Mouse (Mus musculus): ENCODE measurements at regions not wholly inside any gene's neighbourhood (a gene's known extent, or its start where the extent isn't known, plus 50 kb on each side); places are given as distances from the start of the nearest gene placed in this dataset.

GRCm38 (mm10) chr8:127885211-127885610 is 473.2 kb upstream of the Nrp1 start:
- intact Hi-C loops (cut with DNase I): no loop called here
- DNase-seq: no peak

DNA sequence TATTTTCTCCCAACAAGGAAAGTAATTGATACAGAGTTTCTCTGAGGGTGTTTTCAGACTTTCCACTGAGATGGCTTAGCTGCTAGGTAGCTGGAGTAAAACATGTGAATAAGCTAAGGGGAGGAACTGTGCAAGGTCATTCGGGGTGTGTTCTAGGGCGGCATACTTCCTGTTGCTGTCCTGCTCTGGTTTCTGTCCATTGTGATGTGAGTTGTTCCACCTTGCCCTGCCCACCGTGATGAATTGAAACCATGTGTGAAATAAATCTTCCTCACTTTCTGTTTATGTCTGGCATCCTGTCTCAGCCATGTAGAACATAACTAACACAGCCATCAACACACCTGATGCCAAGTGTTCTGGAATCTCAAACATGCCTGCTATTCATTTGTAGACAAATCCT is 472.6 kb upstream of the Nrp1 start:
- intact Hi-C loops (cut with DNase I): no loop called here
- no peak for DNase-seq

- intact Hi-C loops (cut with DNase I): no loop called here
- DNase-seq: no peak
Measured at GRCm38 (mm10) chr8:127890729-127891128, 467.7 kb upstream of the Nrp1 start.

DNA sequence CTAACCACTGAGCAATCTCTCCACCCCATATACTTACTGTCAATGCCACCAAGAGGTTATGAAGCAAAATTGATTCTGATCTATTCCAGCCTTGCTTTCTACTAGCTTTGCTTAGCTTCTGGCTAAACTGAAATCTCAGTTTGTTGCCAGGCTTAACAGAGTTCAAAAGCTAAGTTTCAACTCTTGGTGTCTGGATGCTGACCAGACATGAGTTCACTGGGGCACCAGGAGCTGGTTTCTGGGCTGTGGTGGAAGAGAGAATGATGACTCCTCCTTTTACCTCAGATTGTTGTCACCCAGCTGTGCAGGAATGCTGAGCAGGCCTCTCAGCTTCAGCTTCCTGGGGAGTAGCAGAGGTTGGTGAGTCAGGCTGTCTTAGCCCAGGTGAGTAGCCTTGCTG is 464.1 kb upstream of the Nrp1 start:
- intact Hi-C loops (cut with DNase I): no loop called here
- no peak for DNase-seq

DNA sequence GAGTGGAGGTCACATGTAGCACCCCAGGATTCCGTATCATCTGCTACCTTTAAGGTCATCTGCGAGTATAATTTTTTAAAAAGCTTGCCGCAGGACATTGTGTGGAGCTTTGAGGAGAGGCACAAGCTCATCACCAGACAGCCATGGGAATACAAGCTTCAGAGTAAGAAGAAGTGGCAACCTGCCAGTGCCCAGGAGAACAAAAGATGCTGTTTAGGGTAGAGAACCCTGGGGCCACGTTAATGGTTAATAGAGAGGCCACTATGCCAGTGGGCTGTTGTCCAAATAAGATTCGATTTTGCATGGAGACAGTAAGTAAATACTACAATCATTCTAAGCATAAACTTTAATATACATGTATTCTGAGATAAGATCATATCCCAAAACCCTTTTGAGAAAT is 450.0 kb upstream of the Nrp1 start:
- no peak for DNase-seq
- intact Hi-C loops (cut with DNase I): no loop called here

GRCm38 (mm10) chr8:127909580-127909979 is 448.8 kb upstream of the Nrp1 start:
- intact Hi-C loops (cut with DNase I): no loop called here
- no peak for DNase-seq

DNA sequence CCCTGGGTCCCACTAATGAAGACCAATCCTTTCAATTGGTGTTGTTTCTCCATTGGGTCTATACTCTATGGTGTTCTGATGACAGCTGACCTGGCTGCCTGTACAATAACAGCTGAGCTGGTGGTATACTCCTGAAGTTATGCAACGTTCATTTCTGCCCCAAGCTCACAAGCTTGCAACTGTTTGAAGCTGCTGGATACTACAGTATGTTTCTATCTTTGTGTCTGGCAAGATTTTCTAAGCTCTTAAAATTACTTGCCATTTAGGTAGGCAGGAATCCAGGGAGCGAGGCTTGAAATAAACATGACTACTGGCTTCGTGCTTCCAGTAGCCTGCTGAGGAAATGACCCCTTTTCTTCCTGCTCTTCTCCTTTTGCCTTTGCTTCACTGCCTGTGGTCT is 444.3 kb upstream of the Nrp1 start:
- DNase-seq: peak; percentile 7 to 40
- intact Hi-C loops (cut with DNase I): no loop called here

- intact Hi-C loops (cut with DNase I): loop anchor here (5.0 kb wide), 1 partner anchor 442 kb away; the partner anchor contains the start of gene Nrp1
- DNase-seq: no peak
Measured at GRCm38 (mm10) chr8:127914914-127915313, 443.5 kb upstream of the Nrp1 start.

- intact Hi-C loops (cut with DNase I): loop anchor here (5.0 kb wide), 1 partner anchor 442 kb away; the partner anchor contains the start of gene Nrp1
- no peak for DNase-seq
Measured at GRCm38 (mm10) chr8:127915591-127916028, 442.8 kb upstream of the Nrp1 start.

DNA sequence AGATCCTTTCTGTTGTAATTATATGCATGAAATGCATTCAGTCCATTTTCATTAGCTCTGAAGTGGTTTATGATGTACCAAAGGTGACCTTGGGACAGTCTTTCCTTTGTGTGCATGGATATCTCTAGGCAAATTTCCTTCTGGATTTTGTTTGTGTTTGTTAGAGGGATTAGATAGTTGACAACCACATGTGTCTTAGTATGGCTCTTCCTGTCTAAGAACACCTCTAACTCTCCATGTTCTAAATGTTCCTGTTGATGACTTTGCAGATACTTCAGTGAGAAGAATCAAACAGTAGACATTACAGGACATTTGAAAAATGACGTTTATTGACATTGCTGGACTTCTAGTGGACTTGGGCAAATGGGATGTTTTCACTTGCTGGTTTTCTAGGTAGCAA is 436.5 kb upstream of the Nrp1 start:
- intact Hi-C loops (cut with DNase I): no loop called here
- DNase-seq: no peak

- DNase-seq: no peak
- intact Hi-C loops (cut with DNase I): no loop called here
Measured at GRCm38 (mm10) chr8:127923321-127923720, 435.1 kb upstream of the Nrp1 start.

DNA sequence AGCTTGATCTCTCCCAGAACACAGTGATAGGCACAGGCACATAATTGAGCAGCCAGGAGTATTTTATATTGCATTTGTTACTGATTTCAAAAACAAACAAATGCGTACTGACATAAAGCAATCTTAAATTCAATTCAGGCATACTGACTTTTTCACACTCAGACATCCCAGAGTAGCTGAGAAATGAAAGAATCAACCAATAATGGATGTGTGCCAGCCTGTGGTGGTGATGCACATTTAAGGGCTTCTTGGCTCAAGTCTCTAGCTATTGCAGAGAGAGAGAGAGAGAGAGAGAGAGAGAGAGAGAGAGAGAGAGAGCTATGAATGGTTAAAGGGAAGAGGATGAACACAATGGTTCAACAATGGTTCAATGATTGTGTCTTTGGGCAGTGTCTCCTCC is 426.1 kb upstream of the Nrp1 start:
- DNase-seq: no peak
- intact Hi-C loops (cut with DNase I): no loop called here

GRCm38 (mm10) chr8:127936792-127937435 is 421.5 kb upstream of the Nrp1 start:
- intact Hi-C loops (cut with DNase I): no loop called here
- no peak for DNase-seq

GRCm38 (mm10) chr8:127939284-127939985 is 419.0 kb upstream of the Nrp1 start:
- no peak for DNase-seq
- intact Hi-C loops (cut with DNase I): no loop called here

DNA sequence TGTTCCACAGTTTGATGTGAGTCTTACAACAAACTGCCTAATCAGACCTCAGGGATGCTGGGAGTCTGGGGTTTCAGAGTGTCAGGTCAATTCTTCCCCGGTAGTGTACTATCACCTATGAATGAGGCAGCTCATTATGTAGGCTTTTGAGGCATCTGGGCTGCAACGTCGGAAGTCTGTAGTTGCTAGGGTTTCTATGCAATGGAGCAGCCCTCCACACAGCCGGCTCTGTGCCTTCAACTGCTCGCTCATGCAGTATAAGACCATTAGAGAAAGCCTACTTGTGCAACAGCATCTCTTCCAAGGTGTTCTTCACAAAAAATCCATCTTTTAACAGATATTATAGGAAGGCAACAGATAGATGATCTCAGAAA is 418.4 kb upstream of the Nrp1 start:
- intact Hi-C loops (cut with DNase I): no loop called here
- no peak for DNase-seq

- intact Hi-C loops (cut with DNase I): no loop called here
- DNase-seq: no peak
Measured at GRCm38 (mm10) chr8:127942319-127942718, 416.1 kb upstream of the Nrp1 start.

GRCm38 (mm10) chr8:127944955-127945498 is 413.4 kb upstream of the Nrp1 start:
- DNase-seq: no peak
- intact Hi-C loops (cut with DNase I): no loop called here

GRCm38 (mm10) chr8:127957571-127957970 is 400.8 kb upstream of the Nrp1 start:
- intact Hi-C loops (cut with DNase I): no loop called here
- no peak for DNase-seq

- DNase-seq: no peak
- intact Hi-C loops (cut with DNase I): no loop called here
Measured at GRCm38 (mm10) chr8:127958351-127959044, 399.9 kb upstream of the Nrp1 start.

- no peak for DNase-seq
- intact Hi-C loops (cut with DNase I): no loop called here
Measured at GRCm38 (mm10) chr8:127962862-127963261, 395.5 kb upstream of the Nrp1 start.

DNA sequence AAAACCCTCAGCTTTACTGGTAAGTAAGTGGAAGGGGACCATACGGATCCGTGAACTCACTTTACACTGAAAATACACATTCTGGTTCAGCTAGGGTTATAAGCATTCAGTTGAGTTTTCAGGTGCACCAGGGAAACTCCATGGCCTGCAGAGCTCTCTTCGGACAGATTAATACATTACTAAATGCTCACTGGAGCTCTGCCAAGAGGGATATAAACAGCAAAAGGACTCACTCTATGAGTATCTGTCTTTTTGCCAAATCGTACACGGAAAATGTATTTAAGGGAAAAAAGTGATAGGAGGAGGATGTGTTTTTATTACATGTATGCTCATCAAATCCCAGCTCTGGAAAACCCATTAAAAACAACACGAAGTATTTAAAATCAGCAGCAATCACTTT is 394.8 kb upstream of the Nrp1 start:
- DNase-seq: no peak
- intact Hi-C loops (cut with DNase I): no loop called here

Data from heart, postnatal 14 days (tissue).